Mouse (Mus musculus) C2C12 (cell line): ENCODE results near the gene Ap1g2. TPM values are rescaled to one million over a fixed set of nuclear protein-coding genes. Genes with fewer than 3 reads are reported as not detected.

ENCODE experiments used
- H3K27me3 ChIP-seq: one replicate; pipeline ENCODE4 v1.6.1; 2011; ENCODE audit not compliant: control insufficient read depth, insufficient read depth, insufficient read length
- H3K36me3 ChIP-seq: one replicate; pipeline ENCODE4 v1.6.1; 2011; ENCODE audit not compliant: control insufficient read depth, insufficient read depth
- H3K4me3 ChIP-seq: one replicate; pipeline ENCODE4 v1.5.1; 2011; ENCODE audit warnings: mild to moderate bottlenecking, control low read depth; ENCODE audit not compliant: poor library complexity, insufficient read depth, severe bottlenecking
- H3K79me2 ChIP-seq: one replicate; pipeline ENCODE4 v1.6.1; 2011; ENCODE audit not compliant: control insufficient read depth, insufficient read depth
- H3K79me3 ChIP-seq: one replicate; pipeline ENCODE4 v1.6.1; 2011; ENCODE audit warnings: low read depth, control low read depth
- H3ac ChIP-seq: one replicate; pipeline ENCODE3; 2011; ENCODE audit warnings: low read depth; ENCODE audit not compliant: control insufficient read depth, insufficient read length
- CEBPB ChIP-seq: IDR thresholded peaks from one replicate; pipeline ENCODE4 v1.6.1; 2011; ENCODE audit warnings: low read depth, mild to moderate bottlenecking, control low read depth, moderate library complexity
- CTCF ChIP-seq: IDR thresholded peaks from one replicate; pipeline ENCODE4 v1.5.1; 2011; ENCODE audit not compliant: control insufficient read depth, insufficient read depth, insufficient read length
- FOSL1 ChIP-seq: IDR thresholded peaks from one replicate; pipeline ENCODE4 v1.8.0; 2011; ENCODE audit warnings: mild to moderate bottlenecking, low read length; ENCODE audit not compliant: poor library complexity, insufficient read depth, severe bottlenecking
- MAX ChIP-seq: IDR thresholded peaks from one replicate; pipeline ENCODE4 v1.6.1; 2011; ENCODE audit warnings: mild to moderate bottlenecking, control low read depth
- MYOD1 ChIP-seq: IDR thresholded peaks from one replicate; pipeline ENCODE4 v1.6.1; 2011; ENCODE audit warnings: low read depth; ENCODE audit not compliant: control insufficient read depth, insufficient read length
- MYOG ChIP-seq: IDR thresholded peaks from one replicate; pipeline ENCODE4 v1.6.1; 2011; ENCODE audit not compliant: control insufficient read depth, insufficient read length; ENCODE audit errors: extremely low read depth
- USF1 ChIP-seq: IDR thresholded peaks from one replicate; pipeline ENCODE4 v1.6.1; 2011; ENCODE audit warnings: low read depth, mild to moderate bottlenecking, control low read depth, moderate library complexity
- polyA plus RNA-seq: library from polyadenylated mRNA; unstranded; fragments of >200 nt; fragmentation: generic; extraction: Trizol; gene quantifications from one replicate; pipeline ENCODE4 v1.2.1, GENCODE M21; 2012; ENCODE audit warnings: missing spikeins

Ap1g2 gene
- polyA plus RNA-seq, 1 experiment, result 3.9 TPM

DNA sequence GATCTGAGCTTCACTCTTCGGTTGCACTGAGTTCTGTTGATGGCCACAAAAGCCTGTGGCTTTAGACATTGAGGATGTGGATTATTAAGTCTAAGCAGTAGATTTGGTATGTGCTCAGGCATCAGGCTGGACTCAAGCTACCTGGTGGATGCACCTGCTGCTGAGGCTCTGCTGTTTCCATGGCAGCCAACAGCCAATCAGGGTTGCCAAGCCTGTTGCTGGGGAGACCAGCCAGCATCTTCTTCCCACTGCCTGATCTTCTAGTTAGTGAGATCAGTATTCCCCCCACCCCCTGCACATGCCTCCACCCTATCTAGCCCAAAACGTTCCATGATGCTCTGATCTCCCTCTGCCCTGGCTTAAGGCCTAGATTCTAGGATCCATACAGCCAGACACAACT is 5.3 kb upstream of the Ap1g2 start:
- Histone ChIP-seq H3K79me3 (no peaks in the 10 kb centered on the region), H3K4me3 (no peak overlapping the region), H3K79me2 (no peaks in the 10 kb centered on the region), H3K27me3 (peaks cover 62% of the 10 kb centered on the region), H3K36me3 (no peaks in the 10 kb centered on the region), H3ac (no peak overlapping the region)
- TF ChIP-seq USF1, result no peak
- no peak for TF ChIP-seq FOSL1
- no peak for TF ChIP-seq CEBPB
- no peak for TF ChIP-seq MYOG

DNA sequence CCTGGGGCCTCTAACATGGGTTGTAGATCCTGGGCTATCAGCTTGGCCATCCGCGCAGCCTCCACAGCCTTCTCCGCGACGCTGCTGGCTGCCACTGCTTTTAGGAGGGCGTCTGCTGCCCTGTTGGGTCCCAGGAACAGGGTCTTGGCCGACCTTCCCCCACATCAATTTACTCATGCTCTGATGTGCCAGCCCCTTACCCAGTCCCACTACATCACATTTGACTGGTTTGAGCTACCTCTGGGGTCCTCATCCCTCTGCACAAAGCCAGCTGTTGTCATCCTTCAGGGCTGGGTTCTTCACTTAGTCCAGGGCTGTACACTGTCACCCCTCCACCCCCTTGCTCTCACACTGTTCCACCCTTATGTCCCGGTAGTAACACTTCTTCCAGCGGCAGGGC is 3.7 kb upstream of the Ap1g2 start:
- no peaks in the 10 kb centered on the region for H3K79me2 ChIP-seq
- no peaks in the 10 kb centered on the region for H3K36me3 ChIP-seq
- TF ChIP-seq MYOD1 (no peak), MYOG (no peak), CEBPB (no peak), FOSL1 (no peak), USF1 (no peak), CTCF (no peak)
- no peak overlapping the region for H3ac ChIP-seq
- peaks cover 47% of the 10 kb centered on the region for H3K27me3 ChIP-seq
- H3K4me3 ChIP-seq, result no peak overlapping the region
- no peaks in the 10 kb centered on the region for H3K79me3 ChIP-seq

DNA sequence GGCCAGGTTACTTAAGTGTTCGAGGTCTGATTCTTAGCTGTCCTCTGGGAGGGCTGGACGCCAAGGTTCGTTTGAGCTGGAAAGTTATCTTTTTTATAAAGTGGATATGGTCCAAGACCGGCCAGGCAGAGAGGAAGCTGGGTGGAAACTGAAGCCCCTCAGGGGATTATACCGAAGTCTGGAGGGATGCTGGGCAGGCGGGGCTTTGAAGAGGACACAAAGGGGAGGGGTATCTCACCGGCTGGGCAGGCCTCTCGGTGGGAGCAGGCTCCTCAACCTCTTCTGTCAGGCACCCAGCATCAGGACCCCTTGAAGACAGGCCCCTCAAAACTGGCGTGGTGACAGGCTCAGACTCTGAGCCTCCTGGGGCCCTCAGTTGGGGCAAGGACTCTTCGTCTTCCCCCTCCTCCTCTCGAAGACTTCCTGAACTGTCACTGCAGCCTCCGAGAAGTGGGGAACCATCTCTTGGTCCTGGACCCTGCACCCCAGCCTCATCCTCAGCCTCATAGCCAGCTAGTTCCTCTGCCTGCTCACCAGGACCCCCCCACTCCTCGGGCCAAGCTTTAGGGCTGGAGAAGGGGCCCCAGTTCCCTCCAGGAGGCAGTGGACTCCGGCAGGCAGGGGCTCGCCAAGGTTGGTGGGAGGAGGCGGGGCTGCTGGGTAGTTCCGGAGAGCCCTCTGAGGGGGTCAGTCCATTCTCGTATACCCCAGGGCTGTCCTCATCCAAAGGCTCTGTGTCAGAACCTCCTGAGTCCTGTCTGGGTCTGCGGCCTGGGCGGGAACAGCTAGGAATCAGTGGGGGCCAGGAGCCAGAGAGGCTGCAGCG is 2.9 kb upstream of the Ap1g2 start:
- Histone ChIP-seq H3K4me3 (no peak overlapping the region), H3K79me3 (no peaks in the 10 kb centered on the region), H3K36me3 (no peaks in the 10 kb centered on the region), H3K27me3 (peaks cover 39% of the 10 kb centered on the region), H3K79me2 (no peaks in the 10 kb centered on the region), H3ac (no peak overlapping the region)
- TF ChIP-seq MYOD1 (no peak), CEBPB (no peak), FOSL1 (no peak), MAX (no peak), MYOG (no peak), USF1 (no peak), CTCF (no peak)

DNA sequence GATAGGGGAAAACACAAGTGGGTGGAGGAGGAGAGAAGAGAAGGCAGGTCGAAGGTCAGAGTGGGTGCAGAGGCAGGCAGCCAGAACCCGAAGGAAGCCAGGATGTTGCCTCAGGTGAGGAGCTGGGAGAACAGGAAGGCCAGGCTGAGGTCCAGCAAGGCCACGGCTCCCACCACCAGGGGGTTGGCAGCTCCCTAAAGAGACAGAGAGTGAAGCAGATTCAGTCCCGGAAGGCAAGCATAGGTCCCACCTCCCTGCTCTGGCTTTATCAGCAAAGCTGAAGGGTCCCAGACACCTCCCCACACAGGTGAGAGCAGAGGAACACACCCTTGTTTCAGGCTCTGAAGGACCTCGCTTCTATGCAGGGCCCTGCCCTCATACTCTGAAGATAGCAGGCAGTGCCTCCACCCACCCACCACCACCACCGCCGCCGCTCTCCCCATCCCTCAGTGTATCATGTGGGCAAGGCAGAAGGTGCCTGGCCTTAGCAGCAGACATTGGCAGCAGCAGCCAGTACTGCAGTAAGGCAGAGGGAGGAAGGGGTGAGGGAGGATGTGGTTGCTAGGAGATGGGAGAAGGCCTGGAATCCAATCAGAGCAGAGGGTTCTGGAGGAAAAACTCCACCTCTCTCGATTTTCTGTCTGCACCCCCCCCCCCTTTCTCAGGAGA is 1.9 kb upstream of the Ap1g2 start:
- no peak for TF ChIP-seq USF1
- H3K79me3 ChIP-seq, result no peaks in the 10 kb centered on the region
- H3ac ChIP-seq, result no peak overlapping the region
- no peak overlapping the region for H3K4me3 ChIP-seq
- H3K27me3 ChIP-seq, result peaks cover 30% of the 10 kb centered on the region
- H3K79me2 ChIP-seq, result no peaks in the 10 kb centered on the region
- no peaks in the 10 kb centered on the region for H3K36me3 ChIP-seq

DNA sequence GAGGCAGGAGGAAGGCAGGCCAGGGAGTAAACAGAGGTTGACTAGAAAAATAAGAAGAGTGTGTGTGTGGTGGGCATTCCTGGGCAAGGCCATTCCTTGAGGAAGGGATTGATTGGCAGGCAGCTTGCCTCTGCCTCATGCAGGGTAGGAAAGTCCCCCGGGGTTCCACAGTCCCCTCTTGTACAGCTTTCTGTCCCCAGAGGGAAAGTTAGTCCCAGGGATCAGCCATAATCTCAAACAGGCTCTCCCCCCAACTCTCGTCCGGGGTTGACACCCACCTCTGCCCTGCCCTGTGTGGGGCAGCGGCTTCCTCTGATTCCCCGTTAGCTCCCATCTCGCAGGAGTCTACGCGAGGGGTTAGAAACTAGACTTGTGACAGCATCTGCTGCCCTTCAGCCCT is 597 bp upstream of the Ap1g2 start:
- Histone ChIP-seq H3K36me3 (no peaks in the 10 kb centered on the region), H3K4me3 (no peak overlapping the region), H3K79me3 (no peaks in the 10 kb centered on the region), H3K79me2 (no peaks in the 10 kb centered on the region), H3ac (no peak overlapping the region), H3K27me3 (peaks cover 25% of the 10 kb centered on the region)
- TF ChIP-seq MAX (no peak), CTCF (no peak), FOSL1 (no peak), USF1 (no peak), CEBPB (no peak), MYOD1 (no peak), MYOG (no peak)

DNA sequence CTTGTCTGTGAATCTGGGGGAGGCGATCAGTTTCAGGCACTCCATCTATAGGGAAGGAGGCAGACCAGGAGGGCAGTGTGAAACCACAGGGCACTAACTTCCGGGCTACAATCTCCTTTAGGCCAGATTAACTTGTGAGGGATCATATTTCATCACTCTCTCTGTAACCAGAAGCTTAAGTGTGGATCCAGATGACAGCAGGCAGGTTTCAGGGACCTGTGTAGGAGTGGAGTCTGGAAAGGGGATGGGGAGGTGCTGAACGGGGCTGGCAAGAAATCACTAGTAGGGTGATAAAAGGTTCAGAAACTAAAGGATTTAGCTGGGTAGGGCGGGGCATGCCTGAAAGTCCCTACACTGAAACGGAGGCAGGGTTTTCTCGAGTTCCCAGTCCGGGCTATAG is 1.0 kb downstream of the Ap1g2 start:
- H3K79me3 ChIP-seq, result no peaks in the 10 kb centered on the region
- no peak overlapping the region for H3ac ChIP-seq
- no peak for TF ChIP-seq CEBPB
- no peak for TF ChIP-seq USF1
- no peak for TF ChIP-seq FOSL1
- TF ChIP-seq CTCF, result no peak
- no peak for TF ChIP-seq MAX
- no peak for TF ChIP-seq MYOG
- TF ChIP-seq MYOD1, result no peak
- H3K79me2 ChIP-seq, result no peaks in the 10 kb centered on the region
- no peak overlapping the region for H3K4me3 ChIP-seq
- no peaks in the 10 kb centered on the region for H3K36me3 ChIP-seq
- H3K27me3 ChIP-seq, result peaks cover 19% of the 10 kb centered on the region
